Mouse (Mus musculus): ENCODE data around the gene Olfr1058. TPM values are rescaled to one million over a fixed set of nuclear protein-coding genes. Genes with fewer than 3 reads are reported as not detected.

The Olfr1058 gene
- total RNA-seq (2023): not detected

DNA sequence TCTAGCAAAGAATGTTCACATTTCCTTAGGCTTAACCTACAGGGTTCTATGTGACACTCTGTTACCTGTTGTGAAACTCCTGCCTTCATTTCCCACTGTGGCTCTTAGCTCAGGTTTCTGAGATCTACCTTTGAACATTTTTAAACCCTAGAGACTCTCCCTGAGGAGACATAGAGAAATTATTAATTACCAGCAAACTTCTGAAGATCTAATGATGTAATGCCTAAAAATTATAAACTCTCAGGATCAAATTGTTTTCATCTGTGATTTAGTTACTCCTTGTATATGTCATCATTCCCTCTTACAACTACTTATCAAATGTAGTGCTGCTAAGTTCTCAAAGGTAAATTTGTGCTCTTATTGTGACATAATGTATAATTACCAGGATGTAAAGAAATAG lies at the start of gene Olfr1058:
TSS of gene Olfr1058 (minus strand) at position 101 of the 400 bp plus-strand sequence.

DNA sequence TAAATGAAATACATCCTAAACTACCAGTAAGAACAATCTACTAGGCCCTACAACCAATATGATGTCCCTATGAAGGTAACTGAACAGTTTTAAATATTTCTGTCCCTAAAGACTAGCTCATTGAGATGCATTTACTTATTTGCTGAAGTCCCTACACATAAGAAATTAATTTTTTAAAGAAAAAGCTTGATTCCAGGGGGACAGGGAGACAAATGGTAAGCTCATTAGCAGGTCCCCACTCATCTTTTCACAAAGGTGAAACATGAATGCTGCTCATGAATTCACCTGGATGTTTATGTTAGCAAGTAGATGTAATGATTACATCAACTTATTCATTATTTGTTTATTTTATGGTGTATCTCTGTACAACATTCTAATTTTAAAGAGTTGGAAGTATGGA lies 38.3 kb upstream of the Olfr1058 start, which contains the start of gene Olfr1062:
TSS of gene Olfr1062 (minus strand) at position 101 of the 400 bp plus-strand sequence.

DNA sequence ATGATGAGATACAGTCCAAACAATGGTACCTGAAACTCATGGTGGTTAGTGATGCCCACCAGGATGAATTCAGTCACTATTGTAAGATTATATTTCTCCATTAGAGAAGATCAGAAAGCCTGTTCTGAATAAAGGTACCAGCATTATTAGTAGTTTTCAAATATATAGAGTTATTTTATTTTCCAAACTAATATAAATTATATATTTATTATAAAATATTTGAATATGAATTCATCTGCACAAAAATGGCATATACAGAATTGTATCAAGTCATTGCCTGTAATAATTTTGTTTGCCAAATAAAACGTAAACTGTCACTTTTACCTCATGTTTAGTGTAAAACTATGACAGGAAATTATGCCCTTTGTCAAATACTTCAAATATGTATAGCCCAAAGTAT lies 25.6 kb upstream of the Olfr1058 start, which contains the start of gene Olfr1061:
TSS of gene Olfr1061 (minus strand) at position 101 of the 400 bp plus-strand sequence.

DNA sequence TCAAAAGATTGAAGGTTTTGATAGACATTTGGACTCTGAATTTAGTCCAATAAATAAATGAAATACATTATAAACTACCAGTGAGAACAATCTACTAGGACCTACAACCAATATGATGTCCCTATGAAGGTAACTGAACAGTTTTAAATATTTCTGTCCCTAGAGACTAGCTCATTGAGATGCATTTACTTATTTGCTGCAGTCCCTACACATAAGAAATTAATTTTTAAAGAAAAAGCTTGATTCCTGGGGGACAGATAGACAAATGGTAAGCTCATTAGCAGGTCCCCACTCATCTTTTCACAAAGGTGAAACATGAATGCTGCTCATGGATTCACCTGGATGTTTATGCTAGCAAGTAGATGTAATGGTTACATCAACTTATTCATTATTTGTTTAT lies 10.1 kb downstream of the Olfr1058 start, which contains the start of gene Olfr1057:
TSS of gene Olfr1057 (minus strand) at position 101 of the 400 bp plus-strand sequence.

DNA sequence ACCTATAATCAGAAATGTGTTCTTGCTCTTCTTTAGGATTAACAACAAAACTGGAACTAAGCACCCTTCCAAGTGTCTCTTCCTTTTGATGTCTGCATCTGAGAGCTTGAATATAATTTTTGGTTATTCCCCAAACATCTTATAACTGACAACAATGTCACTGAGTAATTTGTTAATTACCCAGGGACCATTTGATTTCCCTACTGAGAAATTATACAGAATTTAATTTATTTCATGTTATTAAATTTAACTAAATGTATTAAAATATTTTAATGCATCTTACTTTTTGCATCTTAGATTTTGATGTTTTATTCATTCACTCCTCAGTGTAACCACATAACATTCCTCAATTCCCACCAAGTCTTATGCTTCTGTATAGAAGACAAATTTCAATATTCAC lies 26.0 kb downstream of the Olfr1058 start, which contains the start of gene Olfr1056:
TSS of gene Olfr1056 (minus strand) at position 101 of the 400 bp plus-strand sequence.

DNA sequence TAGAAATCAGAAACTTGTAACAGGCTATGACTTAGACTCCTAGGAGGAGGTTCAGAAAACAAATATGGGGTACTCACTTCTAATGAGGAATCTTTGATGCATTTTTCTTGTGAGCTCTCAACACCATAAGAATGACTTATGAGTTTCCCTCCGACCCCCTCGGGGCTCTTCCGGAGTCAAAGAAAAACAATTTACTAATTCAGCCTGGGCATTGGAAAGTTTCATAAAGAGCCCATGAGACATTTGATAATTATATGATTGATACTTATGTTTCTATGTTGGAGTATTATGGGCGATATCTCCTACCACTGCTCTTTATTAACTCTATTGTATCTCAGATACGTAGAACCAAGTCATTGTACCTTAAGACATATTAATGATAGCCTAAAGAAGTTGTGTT lies 38.2 kb downstream of the Olfr1058 start, which contains the start of gene Olfr1055:
TSS of gene Olfr1055 (minus strand) at position 101 of the 400 bp plus-strand sequence.

DNA sequence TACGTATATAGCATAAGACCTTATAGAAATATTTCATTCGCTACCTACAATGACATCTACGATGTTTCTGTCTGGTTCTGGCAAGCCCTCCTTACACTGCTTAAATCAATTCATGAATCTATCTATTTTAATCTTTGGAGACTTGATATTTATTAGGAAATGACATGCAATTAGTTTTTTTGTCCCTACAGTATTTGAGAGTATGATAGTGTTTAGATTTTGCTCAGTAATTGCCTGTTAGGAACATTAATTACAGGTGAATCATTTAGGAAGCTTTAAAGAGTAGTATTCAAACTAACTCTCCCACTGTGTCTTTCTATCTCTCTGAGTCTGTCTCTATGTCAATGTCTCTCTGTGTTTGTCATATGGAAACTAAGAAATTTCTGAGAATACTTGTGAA lies 53.0 kb downstream of the Olfr1058 start, which contains the start of gene Olfr1054:
TSS of gene Olfr1054 (minus strand) at position 101 of the 400 bp plus-strand sequence.

Other genes with a start within 250 kb of the Olfr1058 start
- not detected for gene Olfr1040, start 241.8 kb downstream of the Olfr1058 start, total RNA-seq (2023)
- not detected for gene Olfr1042, start 226.7 kb downstream of the Olfr1058 start, total RNA-seq (2023)
- not detected for gene Olfr1043, start 221.0 kb downstream of the Olfr1058 start, total RNA-seq (2023)
- not detected for gene Olfr1044, start 210.7 kb downstream of the Olfr1058 start, total RNA-seq (2023)
- not detected for gene Olfr52, start 202.9 kb downstream of the Olfr1058 start, total RNA-seq (2023)
- gene Olfr1045, start 185.6 kb downstream of the Olfr1058 start, total RNA-seq (2023): not detected
- not detected for gene Olfr1046, start 169.2 kb downstream of the Olfr1058 start, total RNA-seq (2023)
- gene Olfr1047, start 157.2 kb downstream of the Olfr1058 start, total RNA-seq (2023): not detected
- not detected for gene Olfr1048, start 148.3 kb downstream of the Olfr1058 start, total RNA-seq (2023)
- not detected for gene Olfr1049, start 130.2 kb downstream of the Olfr1058 start, total RNA-seq (2023)
- not detected for gene Olfr1051, start 109.5 kb downstream of the Olfr1058 start, total RNA-seq (2023)
- gene Olfr1052, start 96.1 kb downstream of the Olfr1058 start, total RNA-seq (2023): not detected
- gene Olfr1053, start 73.3 kb downstream of the Olfr1058 start, total RNA-seq (2023): not detected
- not detected for gene Olfr1054, start 53.1 kb downstream of the Olfr1058 start, total RNA-seq (2023)
- not detected for gene Olfr1055, start 38.3 kb downstream of the Olfr1058 start, total RNA-seq (2023)
- not detected for gene Olfr1056, start 26.1 kb downstream of the Olfr1058 start, total RNA-seq (2023)
- gene Olfr1057, start 10.2 kb downstream of the Olfr1058 start, total RNA-seq (2023): not detected
- not detected for gene Olfr1061, start 25.5 kb upstream of the Olfr1058 start, total RNA-seq (2023)
- gene Olfr1062, start 38.2 kb upstream of the Olfr1058 start, total RNA-seq (2023): not detected
- not detected for gene Olfr1065, start 62.0 kb upstream of the Olfr1058 start, total RNA-seq (2023)
- not detected for gene Olfr1066, start 67.7 kb upstream of the Olfr1058 start, total RNA-seq (2023)
- not detected for gene Olfr228, start 98.8 kb upstream of the Olfr1058 start, total RNA-seq (2023)
- not detected for gene Olfr1076, start 119.9 kb upstream of the Olfr1058 start, total RNA-seq (2023)
- not detected for gene Olfr1079, start 153.9 kb upstream of the Olfr1058 start, total RNA-seq (2023)
- not detected for gene Olfr1080, start 169.7 kb upstream of the Olfr1058 start, total RNA-seq (2023)
- gene Olfr1082, start 210.4 kb upstream of the Olfr1058 start, total RNA-seq (2023): not detected